Mouse (Mus musculus): Measurements from ENCODE around the gene Dnmt3a. TPM values are rescaled to one million over a fixed set of nuclear protein-coding genes. Genes with fewer than 3 reads are reported as not detected.

The Dnmt3a gene
- polyA plus RNA-seq, 1 experiment from 2014 or later: 55.1 TPM

DNA sequence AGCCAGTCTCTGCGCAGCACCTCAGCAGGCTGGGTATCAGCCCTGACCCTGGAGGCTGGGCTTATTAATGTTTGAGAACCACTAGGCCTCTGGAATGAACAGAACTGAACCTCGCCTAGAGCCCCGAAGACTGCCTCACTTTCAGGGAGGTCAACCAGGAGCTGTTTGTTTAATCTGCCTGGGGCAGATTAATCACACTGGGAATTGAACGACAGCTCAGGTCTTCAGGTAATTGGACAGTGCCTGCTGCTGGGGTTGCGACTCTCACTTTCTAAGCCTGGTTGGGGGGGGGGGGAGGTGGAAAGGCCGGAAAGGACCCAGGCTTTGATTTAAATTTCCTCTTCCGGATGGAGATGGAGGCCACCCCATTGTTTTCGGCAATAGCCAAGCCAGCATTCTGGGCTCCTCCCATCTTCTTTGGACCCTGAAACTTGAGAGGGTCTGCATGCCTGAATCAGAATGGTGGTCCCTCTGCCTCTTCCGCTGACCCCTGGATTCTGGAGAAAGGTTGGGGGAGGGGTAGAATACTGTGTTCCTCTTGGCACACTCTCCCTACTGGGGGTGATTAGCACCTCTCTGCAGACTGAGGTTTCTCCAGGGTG, 79.2 kb downstream of the Dnmt3a start:
- Histone ChIP-seq H3K4me1 (ENCODE audit: control insufficient read depth, insufficient read depth, low read length) (peaks cover 54% of the 10 kb centered on the region), H3K27ac (ENCODE audit: low read length) (no peak overlapping the region), H3K9me3 (replicated peaks; ENCODE audit: control insufficient read depth, low read length) (no peaks in the 10 kb centered on the region), H3K4me3 (ENCODE audit: low read length) (no peak overlapping the region), H3K9ac (ENCODE audit: low read length) (no peak overlapping the region), H3K36me3 (ENCODE audit: control insufficient read depth, insufficient read depth) (peaks cover 11% of the 10 kb centered on the region), H3K27me3 (ENCODE audit: control insufficient read depth, insufficient read depth, low read length) (no peaks in the 10 kb centered on the region), H3K4me2 (ENCODE audit: low read depth, low read length) (no peak overlapping the region)
- WGBS: 30% methylated on average over 9 of the region's 9 CpGs
- no peak for ATAC-seq (replicated peaks; ENCODE audit: extremely low read depth, insufficient read depth, low FRiP score)

DNA sequence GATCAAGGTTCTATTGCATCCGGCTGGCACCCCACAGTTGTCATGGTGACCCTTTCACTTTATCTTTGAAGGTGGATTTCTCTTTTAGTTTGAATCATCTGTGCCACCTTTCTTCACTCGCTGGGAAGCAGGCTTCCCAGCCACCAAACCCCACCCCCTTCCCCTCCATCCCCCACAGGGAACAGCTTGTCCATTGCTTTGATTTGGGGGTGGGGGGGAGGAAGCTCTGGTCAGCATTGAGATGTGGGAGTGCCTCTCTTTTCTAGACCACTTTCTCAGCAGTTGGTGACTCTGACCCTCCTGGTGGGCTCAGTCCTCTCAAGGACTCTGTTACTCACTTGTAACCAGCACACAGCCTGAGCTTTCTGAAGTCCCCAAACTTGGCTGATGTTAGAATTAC, 80.8 kb downstream of the Dnmt3a start:
- Histone ChIP-seq H3K4me1 (ENCODE audit: control insufficient read depth, insufficient read depth, low read length) (peaks cover 64% of the 10 kb centered on the region), H3K27ac (ENCODE audit: low read length) (peak overlapping the region; percentile 90), H3K9ac (ENCODE audit: low read length) (no peak overlapping the region), H3K27me3 (ENCODE audit: control insufficient read depth, insufficient read depth, low read length) (no peaks in the 10 kb centered on the region), H3K36me3 (ENCODE audit: control insufficient read depth, insufficient read depth) (peaks cover 11% of the 10 kb centered on the region), H3K9me3 (replicated peaks; ENCODE audit: control insufficient read depth, low read length) (no peaks in the 10 kb centered on the region), H3K4me3 (ENCODE audit: low read length) (no peak overlapping the region), H3K4me2 (ENCODE audit: low read depth, low read length) (no peak overlapping the region)
- ATAC-seq (replicated peaks; ENCODE audit: extremely low read depth, insufficient read depth, low FRiP score): no peak
- WGBS: 59% methylated on average over 2 of the region's 2 CpGs

DNA sequence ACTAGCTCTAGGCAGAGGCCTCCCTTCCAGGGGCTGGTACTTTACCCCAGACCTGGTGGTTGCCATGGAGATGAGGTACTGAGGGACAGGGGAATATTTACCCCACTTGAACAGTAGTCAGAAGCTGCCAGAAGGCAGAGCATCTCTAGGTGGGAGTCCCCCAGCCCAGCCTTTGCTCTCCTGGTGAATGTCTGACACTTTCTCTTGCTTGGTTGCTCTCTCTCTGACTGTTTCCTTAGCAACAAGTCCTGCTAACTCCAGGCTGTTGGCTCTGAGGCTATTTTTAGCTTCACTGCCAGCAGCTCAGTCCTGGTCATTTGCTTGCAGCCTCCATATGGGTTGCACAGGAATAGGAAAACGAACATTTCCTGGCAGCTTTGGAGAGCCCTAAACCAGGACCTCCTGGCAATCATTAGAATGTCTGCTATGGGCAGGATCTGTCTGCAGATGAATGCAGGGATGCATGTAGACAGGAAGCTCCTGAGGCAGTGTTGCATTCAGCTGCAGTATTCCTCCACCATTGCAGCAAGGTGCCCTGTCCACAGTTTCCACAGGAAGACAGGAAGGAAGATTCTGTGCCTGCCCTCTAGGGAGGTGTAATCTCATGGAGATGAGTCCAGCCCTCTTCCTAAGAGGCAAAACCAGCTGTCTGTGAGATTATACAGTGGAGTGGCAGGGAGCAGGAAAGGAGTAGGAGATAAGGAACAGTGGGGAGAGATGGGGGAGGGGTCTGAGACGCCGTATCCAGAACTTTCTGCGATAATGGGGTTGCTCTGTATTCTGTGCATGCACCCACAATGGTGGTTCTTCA, 81.9 kb downstream of the Dnmt3a start:
- no peaks in the 10 kb centered on the region for H3K9me3 ChIP-seq (replicated peaks; ENCODE audit: control insufficient read depth, low read length)
- H3K4me3 ChIP-seq (ENCODE audit: low read length): peak overlapping the region; percentile 8; the same call in 1 of the 2 replicates
- peak overlapping the region; percentile 51 for H3K4me2 ChIP-seq (ENCODE audit: low read depth, low read length)
- H3K9ac ChIP-seq (ENCODE audit: low read length): peak overlapping the region; percentile 3; the same call in 1 of the 2 replicates
- H3K36me3 ChIP-seq (ENCODE audit: control insufficient read depth, insufficient read depth): peaks cover 5% of the 10 kb centered on the region; the same call in 1 of the 2 replicates
- peak overlapping the region; percentile 90 for H3K27ac ChIP-seq (ENCODE audit: low read length)
- 8% methylated on average over 4 of the region's 4 CpGs for WGBS
- peaks cover 76% of the 10 kb centered on the region for H3K4me1 ChIP-seq (ENCODE audit: control insufficient read depth, insufficient read depth, low read length)
- ATAC-seq (replicated peaks; ENCODE audit: extremely low read depth, insufficient read depth, low FRiP score): peak; percentile 72
- no peaks in the 10 kb centered on the region for H3K27me3 ChIP-seq (ENCODE audit: control insufficient read depth, insufficient read depth, low read length)

DNA sequence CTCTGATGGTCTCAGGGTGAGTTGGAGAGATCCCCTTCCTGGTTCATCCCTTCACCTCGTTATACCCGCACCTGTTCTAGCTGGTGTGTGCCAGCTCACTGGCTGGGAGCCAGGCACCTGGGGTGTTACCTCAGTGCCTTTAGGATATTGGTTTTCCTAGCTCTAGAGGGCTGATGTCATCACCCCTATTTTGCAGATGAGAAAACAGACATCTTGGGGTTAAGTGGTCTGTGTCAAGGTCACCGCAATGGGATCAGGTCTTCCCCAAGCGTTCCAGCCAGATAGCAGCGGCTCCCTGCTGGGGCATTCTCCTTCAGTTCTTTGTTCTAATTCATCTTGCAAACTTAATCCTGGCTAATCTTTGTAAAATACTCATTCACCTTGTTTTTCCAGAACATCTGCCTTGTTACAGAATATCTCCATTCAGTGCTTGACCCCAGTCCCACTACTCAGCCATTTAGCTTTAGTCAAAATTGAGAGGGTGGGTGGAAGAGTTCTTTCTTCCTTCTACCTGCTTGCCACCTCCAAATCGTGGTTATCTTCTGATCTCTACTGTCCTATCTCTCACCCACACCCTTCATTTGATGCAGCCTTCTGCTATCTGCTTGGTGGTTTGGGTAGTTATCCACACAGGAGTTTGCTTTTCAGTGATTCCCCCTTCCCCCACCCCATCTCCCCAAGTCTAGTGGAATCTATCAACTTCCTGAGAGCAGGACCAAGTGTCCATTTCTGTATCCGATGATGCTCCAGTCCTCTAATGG, 84.2 kb downstream of the Dnmt3a start:
- Histone ChIP-seq H3K36me3 (ENCODE audit: control insufficient read depth, insufficient read depth) (0 out of 2 replicates have a peak, but pooled peaks cover 2% of the 10 kb centered on the region), H3K9ac (ENCODE audit: low read length) (no peak overlapping the region), H3K27me3 (ENCODE audit: control insufficient read depth, insufficient read depth, low read length) (no peaks in the 10 kb centered on the region), H3K4me2 (ENCODE audit: low read depth, low read length) (no peak overlapping the region), H3K4me3 (ENCODE audit: low read length) (no peak overlapping the region), H3K27ac (ENCODE audit: low read length) (no peak overlapping the region; the same call in 1 of the 2 replicates), H3K4me1 (ENCODE audit: control insufficient read depth, insufficient read depth, low read length) (peaks cover 76% of the 10 kb centered on the region), H3K9me3 (replicated peaks; ENCODE audit: control insufficient read depth, low read length) (no peaks in the 10 kb centered on the region)
- WGBS: 30% methylated on average over 7 of the region's 7 CpGs
- no peak for ATAC-seq (replicated peaks; ENCODE audit: extremely low read depth, insufficient read depth, low FRiP score)

DNA sequence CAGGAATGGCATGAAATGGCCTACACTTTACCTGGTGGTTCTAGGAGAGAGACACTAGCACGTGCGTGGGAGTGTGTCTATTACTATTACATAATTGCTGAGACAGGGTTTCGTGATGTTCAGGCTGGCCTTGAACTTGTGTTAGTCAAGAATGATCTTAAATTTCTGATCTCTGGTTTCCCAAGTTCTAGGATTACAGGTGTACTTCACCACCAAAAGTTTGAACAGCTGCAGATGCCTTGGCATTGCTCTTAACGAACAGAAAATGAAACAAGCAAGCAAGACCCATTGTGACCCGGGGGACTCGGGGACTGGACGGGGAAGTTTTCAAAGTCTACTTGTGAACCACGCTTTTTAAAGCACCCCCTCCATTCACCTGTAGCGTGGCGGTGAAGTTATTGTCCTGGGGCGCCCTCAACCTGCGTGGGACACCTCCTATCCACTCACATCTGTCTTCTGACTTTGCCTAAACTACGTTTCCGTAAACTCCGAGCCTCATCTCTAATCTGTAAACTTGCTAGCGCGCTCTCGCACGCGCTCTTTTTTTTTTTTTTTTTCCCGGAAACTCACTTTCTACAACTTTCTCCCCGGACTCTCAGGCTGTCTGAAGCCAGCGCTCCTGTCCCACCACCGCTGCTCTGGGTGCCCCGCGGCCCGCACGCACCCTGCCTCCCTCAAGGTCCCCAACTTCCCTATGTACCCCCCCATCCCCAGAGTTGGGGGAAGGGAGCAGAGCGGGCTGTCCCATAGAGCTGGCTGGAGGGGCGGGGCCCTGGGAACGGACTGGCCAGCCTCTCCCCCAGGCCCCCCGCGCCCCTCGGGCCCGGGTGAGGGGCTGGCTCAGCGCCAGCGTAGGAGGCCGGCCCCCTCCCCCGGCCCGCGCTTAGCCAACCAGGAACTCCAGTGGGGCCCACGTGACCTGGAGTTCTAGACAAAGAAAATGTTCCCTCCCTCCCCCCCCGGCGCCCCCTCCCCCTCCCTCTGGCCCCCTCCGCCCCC, 85.2 kb downstream of the Dnmt3a start:
- Histone ChIP-seq H3K9me3 (replicated peaks; ENCODE audit: control insufficient read depth, low read length) (no peaks in the 10 kb centered on the region), H3K36me3 (ENCODE audit: control insufficient read depth, insufficient read depth) (peaks cover 5% of the 10 kb centered on the region), H3K4me3 (ENCODE audit: low read length) (peak overlapping the region; percentile 56), H3K9ac (ENCODE audit: low read length) (peak overlapping the region; percentile 75), H3K4me1 (ENCODE audit: control insufficient read depth, insufficient read depth, low read length) (peaks cover 67% of the 10 kb centered on the region), H3K27me3 (ENCODE audit: control insufficient read depth, insufficient read depth, low read length) (no peaks in the 10 kb centered on the region), H3K4me2 (ENCODE audit: low read depth, low read length) (peak overlapping the region; percentile 76), H3K27ac (ENCODE audit: low read length) (peak overlapping the region; percentile 86)
- WGBS: 5% methylated on average over 42 of the region's 45 CpGs
- ATAC-seq (replicated peaks; ENCODE audit: extremely low read depth, insufficient read depth, low FRiP score): peak; percentile 47

DNA sequence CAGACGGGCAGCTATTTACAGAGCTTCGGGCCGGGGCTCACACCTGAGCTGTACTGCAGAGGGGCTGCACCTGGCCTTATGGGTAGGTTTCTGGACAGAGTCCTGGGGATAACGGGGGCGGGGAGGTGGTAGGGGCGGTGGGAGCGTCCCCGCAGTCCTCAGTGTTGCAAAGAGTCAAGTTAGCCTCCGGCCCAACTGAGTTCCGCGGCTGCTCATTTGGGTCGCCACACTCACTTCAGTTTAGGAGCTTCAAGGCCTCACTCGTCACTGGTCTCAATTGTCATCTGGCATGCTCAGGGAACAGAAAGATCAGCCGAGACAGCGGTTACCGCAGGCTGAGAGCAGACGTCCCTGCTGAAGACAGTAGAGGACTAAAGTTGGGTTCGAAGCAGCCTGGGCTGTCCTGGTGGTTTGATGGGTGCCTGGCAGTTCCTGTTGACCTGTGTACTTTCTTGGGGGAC, 86.0 kb downstream of the Dnmt3a start:
- no peaks in the 10 kb centered on the region for H3K9me3 ChIP-seq (replicated peaks; ENCODE audit: control insufficient read depth, low read length)
- peak; percentile 24 for ATAC-seq (replicated peaks; ENCODE audit: extremely low read depth, insufficient read depth, low FRiP score)
- H3K36me3 ChIP-seq (ENCODE audit: control insufficient read depth, insufficient read depth): peaks cover 12% of the 10 kb centered on the region
- H3K4me2 ChIP-seq (ENCODE audit: low read depth, low read length): peak overlapping the region; percentile 76
- H3K9ac ChIP-seq (ENCODE audit: low read length): peak overlapping the region; percentile 75
- H3K27ac ChIP-seq (ENCODE audit: low read length): peak overlapping the region; percentile 86
- no peaks in the 10 kb centered on the region for H3K27me3 ChIP-seq (ENCODE audit: control insufficient read depth, insufficient read depth, low read length)
- peak overlapping the region; percentile 56 for H3K4me3 ChIP-seq (ENCODE audit: low read length)
- peaks cover 59% of the 10 kb centered on the region for H3K4me1 ChIP-seq (ENCODE audit: control insufficient read depth, insufficient read depth, low read length)
- WGBS: 1% methylated on average over 18 of the region's 18 CpGs

DNA sequence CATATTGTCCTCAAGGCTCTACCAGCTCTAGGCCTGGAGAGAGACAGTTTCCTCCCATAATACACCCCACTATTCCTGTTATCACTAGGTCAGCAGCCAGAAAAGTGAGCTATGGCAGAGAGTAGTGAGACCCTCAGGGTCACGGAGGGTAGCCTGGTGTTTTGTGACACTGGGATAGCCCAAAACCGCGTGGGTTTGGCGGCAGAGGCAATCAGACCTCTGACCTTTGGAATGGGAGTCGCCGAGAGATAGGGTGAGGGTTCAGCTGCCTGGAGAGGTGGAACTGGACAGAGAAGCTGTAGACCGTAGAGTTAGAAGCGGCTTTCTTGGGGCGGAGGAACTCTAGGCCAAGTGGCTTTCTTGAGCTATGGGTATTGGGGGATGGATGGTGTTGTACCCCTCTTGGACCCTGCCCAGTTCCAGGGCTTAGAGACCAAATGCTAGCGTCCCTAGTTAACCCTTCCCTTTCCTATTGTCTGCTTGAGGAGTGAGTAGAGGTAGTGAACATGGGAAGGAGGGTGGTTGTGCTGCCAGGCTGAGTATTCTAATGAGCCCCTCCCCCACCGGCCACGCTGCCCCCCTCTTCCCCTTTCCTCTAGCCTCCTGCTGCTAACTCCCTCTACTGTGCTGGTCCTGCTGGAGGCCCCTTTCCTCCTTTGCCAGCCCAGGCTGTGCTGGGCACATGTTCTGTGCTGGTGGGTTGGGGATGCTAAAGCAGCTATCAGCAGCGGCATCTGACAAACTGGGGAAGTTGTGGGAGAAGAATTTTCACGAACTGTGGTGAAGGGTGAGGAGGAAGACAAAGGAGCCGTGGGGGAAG, 86.6 kb downstream of the Dnmt3a start:
- H3K9me3 ChIP-seq (replicated peaks; ENCODE audit: control insufficient read depth, low read length): no peaks in the 10 kb centered on the region
- H3K4me1 ChIP-seq (ENCODE audit: control insufficient read depth, insufficient read depth, low read length): peaks cover 53% of the 10 kb centered on the region
- H3K27me3 ChIP-seq (ENCODE audit: control insufficient read depth, insufficient read depth, low read length): no peaks in the 10 kb centered on the region
- peaks cover 19% of the 10 kb centered on the region for H3K36me3 ChIP-seq (ENCODE audit: control insufficient read depth, insufficient read depth)
- peak overlapping the region; percentile 75 for H3K9ac ChIP-seq (ENCODE audit: low read length)
- 16% methylated on average over 15 of the region's 15 CpGs for WGBS
- H3K4me2 ChIP-seq (ENCODE audit: low read depth, low read length): peak overlapping the region; percentile 76
- ATAC-seq (replicated peaks; ENCODE audit: extremely low read depth, insufficient read depth, low FRiP score): no peak
- H3K27ac ChIP-seq (ENCODE audit: low read length): peak overlapping the region; percentile 86
- peak overlapping the region; percentile 56 for H3K4me3 ChIP-seq (ENCODE audit: low read length)

All from heart, embryonic 16.5 days (tissue).